Mouse (Mus musculus) retina, postnatal 1 day (tissue): Measurements from ENCODE around the gene Fancf.

ENCODE experiments used
- DNase-seq: peaks from one replicate; pipeline ENCODE4 v3.0.0-alpha.2; 2012

Gene Fancf

DNA sequence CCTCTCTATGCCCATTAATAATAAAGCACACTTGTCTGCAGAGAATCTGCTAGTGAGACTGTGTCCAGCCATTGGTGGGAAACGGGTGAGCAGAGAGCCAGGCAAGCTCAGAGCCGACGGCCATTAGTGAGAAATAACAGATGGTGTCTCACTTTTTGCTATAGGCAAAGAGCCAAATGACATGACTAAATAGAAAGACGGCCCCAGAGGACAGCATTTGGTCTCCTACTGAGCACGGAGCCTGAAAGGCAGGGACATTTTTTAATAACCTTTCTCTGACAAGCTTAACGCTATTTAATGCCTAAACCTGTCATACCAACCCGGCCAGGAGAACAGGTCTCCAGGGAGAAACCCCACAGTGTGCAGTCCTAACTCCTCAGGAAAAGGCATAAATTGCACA is 30.1 kb downstream of the Fancf start:
- peak; percentile 73 for DNase-seq

DNA sequence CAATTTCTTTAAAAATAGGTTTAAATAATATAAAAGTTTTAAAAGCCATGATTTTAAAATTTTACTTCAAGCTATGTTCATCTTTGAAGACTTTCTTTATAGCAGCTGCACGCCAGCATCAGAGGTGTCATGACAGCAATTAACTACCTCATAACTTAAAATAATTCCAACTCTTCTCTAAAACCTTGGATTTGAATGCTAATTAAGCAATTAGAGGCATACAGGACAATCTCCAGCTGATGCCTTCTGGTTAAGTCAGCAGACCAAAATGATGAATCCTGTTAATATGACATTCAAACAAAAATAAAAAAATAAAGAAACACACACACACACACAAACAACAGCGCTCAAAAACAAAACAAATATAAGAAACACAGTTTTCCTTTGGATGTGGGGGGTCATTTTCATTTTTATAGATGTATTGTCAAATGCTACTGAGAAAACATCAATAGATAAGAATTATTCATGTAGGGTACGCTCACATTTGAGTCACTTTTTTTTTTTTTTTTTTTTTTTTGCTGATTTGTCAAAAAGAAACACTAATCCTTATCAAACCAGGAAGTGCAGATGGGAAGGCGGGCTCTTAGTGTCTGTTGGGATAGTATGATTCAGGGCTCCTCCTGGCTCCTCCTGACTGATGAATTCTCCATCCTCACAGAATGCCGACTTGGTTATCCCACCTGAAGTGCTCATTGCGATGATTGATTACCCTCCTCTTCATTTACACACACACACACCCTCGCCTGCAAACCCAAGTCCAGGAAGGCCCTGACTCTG is 38.3 kb downstream of the Fancf start:
- DNase-seq: no peak

DNA sequence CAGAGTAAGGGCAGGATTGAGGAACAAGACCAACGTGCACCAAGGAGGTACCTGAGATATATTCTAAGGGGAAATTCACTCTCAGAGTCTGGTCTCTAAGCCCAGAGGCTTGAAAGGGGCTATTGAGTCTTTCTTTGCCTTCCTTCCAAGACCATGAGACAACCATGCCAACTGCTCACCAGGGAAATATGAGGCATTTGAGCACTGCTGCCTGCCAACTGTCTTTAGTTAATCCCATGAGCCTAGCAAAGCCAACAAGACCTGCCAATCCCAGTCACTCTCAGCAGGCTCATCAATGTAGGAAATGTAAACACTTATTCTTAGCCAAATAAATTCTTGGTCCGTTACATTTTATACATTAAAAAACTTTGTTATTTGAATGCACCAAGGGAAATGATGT is 40.6 kb downstream of the Fancf start:
- DNase-seq: no peak

DNA sequence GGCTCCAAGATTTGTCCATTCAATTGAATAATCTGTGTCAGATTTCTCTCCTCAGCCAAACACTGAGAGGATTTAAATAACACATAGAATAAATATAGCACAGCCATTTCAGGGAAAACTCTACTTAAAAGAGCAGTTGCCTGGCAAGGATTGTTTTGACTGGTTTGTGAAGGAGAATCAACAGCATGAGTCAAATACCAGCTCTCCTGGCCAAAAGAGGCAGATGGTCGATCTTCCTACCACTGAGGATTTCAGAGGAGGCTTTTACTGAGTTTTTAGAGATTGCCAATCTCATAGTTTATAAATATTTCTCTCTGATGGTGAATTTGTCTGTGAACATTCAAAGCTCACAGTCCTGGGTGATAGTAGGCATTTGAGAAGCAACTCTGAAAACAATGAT is 42.2 kb downstream of the Fancf start:
- DNase-seq: no peak

DNA sequence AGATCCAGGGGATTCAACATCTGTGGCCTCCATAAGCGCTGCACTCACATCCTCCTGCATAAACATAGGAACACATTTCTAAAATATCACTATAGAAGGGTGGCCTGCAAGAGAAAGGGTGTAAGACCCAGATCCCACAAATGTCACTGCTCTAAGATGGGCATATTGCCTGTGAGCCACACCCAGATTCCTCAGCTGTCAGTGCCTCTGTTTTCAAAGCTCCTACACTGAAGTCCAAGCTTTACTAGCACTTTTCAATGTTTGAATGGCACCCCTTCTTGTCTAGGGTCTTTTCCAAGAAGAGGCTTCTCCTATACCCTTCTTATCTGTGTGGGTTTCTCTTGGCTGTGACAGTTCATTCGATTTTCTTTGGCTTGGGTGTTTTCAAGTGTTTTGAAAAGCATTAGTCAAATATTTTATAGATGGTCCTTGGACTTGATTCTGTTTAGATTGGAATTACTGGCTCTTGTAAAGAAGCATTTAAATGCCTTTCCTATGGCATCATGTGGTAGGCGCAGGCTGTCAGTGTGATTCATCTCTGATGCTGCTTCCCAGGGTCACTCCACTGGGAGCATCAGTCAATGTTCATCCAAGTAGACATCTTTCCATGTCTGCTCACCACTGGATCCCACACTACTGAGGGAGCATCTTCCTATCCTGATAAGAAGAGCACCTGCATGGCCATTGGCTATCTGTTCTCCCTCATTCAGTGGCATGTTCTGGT is 43.7 kb downstream of the Fancf start:
- DNase-seq: no peak

DNA sequence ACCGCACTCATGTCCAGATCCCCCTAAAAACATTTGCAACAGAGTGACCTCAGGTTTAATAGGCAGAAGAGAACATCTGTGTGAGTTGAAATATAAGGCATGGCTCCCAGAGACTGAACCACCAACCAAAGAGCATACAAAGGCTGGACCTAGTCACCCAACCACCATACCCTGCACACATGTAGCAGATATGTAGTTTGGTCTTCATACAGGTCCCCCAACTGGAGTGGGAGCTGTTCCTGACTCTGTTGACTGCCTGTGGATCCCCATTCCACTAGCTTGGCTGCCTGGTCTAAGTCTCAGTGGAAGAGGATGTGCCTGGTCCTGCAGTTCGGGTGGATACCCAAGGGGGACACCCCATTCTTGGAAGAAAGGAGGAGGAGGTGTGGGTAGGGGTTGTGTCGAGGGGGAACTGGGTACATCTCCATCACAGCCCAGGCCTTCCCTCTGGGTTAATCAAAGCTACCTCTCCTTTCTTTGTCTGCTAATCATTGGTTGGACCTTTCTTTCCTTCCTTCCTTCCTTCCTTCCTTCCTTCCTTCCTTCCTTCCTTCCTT is 45.7 kb downstream of the Fancf start:
- DNase-seq: no peak

DNA sequence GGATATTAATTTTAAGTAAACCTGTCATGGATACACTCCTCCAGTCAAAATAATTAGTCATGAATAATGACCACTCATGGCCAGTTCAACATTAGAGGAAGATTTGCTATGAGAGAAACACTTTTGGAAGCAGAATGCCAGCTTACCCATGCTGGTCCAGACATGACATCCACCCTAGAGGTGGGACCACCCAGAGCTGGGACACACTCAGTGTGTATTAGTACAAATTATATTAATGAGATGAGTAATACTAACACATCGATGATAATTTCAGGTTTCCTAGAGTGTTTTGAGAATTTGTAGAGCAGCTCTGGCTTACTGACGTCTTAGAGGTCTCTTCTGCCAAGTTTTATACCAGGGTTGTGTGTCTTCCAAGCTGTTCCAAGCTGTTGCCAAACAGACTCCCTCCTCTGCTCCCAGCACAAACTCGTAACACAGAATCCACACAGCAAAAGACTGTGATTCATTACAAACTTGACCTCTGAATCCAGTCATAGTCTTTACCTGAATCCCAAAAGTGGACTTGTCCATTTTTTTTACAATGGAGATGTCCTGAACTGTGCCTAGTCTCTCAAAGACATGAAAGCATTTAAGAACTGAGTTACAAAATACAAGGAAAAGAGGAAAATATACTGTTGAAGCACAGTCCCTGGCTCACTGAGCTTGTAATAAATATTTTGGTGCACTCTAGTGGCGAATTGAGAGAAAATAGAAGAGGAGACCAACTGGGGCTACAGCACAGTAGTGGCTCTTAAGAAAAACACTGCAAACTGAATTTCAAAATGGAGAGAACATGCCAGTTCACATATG is 46.4 kb downstream of the Fancf start:
- peak; percentile 33 for DNase-seq
